Mouse (Mus musculus) cerebellum, postnatal 10 days (tissue): Measurements from ENCODE around the gene 6330403K07Rik.
A peak's percentile ranks its signal among the peaks of the same experiment; 100 is the strongest.

Experiments
- DNase-seq, 2 experiments: peaks; one replicate each; pipeline ENCODE4 v3.0.0; 2021; ENCODE audit warnings: mixed read lengths in 2 of 2

Gene 6330403K07Rik

GRCm38 (mm10) chr11:71033163-71033761 lies at the start of gene 6330403K07Rik:
6330403K07Rik (minus strand) TSS chr11:71033513.
- DNase-seq, result peak; percentile 82 to 87

- no peak for DNase-seq
These were observed 43.0 kb upstream of the 6330403K07Rik start for GRCm38 (mm10) chr11:71076342-71076741.

GRCm38 (mm10) chr11:71052554-71052953 lies 19.2 kb upstream of the 6330403K07Rik start:
- peak; percentile 39 to 67 for DNase-seq

GRCm38 (mm10) chr11:71039526-71040298 lies 6.4 kb upstream of the 6330403K07Rik start:
- DNase-seq, result no peak

GRCm38 (mm10) chr11:71032491-71033162 lies 686 bp downstream of the 6330403K07Rik start:
- DNase-seq, result peak; percentile 37 to 64

GRCm38 (mm10) chr11:71032070-71032469 lies 1.2 kb downstream of the 6330403K07Rik start:
- no peak for DNase-seq

GRCm38 (mm10) chr11:71029403-71030118 lies 3.8 kb downstream of the 6330403K07Rik start:
- peak; percentile 26 to 28 for DNase-seq

- no peak for DNase-seq
These were observed 5.0 kb downstream of the 6330403K07Rik start for GRCm38 (mm10) chr11:71028280-71028679.

GRCm38 (mm10) chr11:71019201-71020068 lies 13.9 kb downstream of the 6330403K07Rik start, which contains the start of the genes Mis12 and Derl2:
Mis12 (plus strand) TSS chr11:71019611.
Derl2 (minus strand) TSS chr11:71019841.
- DNase-seq, result peak; percentile 98 to 99

- no peak for DNase-seq
These were observed 14.7 kb downstream of the 6330403K07Rik start for GRCm38 (mm10) chr11:71018416-71019200.

- DNase-seq, result no peak
These were observed 16.3 kb downstream of the 6330403K07Rik start for GRCm38 (mm10) chr11:71017051-71017450.

- no peak for DNase-seq
These were observed 20.6 kb downstream of the 6330403K07Rik start for GRCm38 (mm10) chr11:71012743-71013142.

GRCm38 (mm10) chr11:71008321-71008720 lies 25.0 kb downstream of the 6330403K07Rik start:
- peak in 1 of 2 experiments; percentile 14 for DNase-seq

- no peak for DNase-seq
These were observed 25.5 kb downstream of the 6330403K07Rik start for GRCm38 (mm10) chr11:71007831-71008230.

GRCm38 (mm10) chr11:71007026-71007425 lies 26.3 kb downstream of the 6330403K07Rik start:
- no peak for DNase-seq

GRCm38 (mm10) chr11:71005046-71005445 lies 28.3 kb downstream of the 6330403K07Rik start:
- peak in 1 of 2 experiments; percentile 25 for DNase-seq

- DNase-seq, result peak; percentile 97 to 98
These were observed 29.0 kb downstream of the 6330403K07Rik start, which contains the start of gene Dhx33 for GRCm38 (mm10) chr11:71004316-71004773. Dhx33 (minus strand) TSS chr11:71004437.

- DNase-seq, result no peak
These were observed 29.6 kb downstream of the 6330403K07Rik start for GRCm38 (mm10) chr11:71003611-71004315.

GRCm38 (mm10) chr11:71001167-71001566 lies 32.1 kb downstream of the 6330403K07Rik start:
- DNase-seq, result no peak
